Mouse (Mus musculus): ENCODE measurements around the gene Cd70.
"Not testable (repeated sequence)": the region's sequence is repeated elsewhere in the genome, so short reads cannot be mapped to it uniquely, and the experiment has no call there.

Cd70 gene

DNA sequence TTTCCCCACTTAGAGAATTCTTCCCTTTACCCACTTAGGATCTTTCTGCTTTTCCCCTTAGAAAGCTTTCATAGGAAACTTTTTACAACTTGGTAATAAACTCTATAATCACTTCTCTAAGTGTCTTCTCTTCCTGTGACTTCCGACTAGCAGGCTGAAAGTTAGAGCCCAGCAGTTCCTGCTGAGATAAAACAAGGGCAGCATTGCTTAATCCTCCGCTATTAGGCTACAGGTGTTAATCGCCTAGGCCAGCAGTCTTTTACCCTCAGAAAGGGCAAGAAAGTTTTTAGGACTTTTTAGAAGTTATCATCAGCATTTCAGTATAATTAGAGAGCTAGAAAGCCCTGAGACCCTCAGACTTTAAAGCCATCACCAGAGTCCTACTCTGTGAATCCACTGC lies 15.6 kb downstream of the Cd70 start:
- DNase-seq = not testable (repeated sequence)

DNA sequence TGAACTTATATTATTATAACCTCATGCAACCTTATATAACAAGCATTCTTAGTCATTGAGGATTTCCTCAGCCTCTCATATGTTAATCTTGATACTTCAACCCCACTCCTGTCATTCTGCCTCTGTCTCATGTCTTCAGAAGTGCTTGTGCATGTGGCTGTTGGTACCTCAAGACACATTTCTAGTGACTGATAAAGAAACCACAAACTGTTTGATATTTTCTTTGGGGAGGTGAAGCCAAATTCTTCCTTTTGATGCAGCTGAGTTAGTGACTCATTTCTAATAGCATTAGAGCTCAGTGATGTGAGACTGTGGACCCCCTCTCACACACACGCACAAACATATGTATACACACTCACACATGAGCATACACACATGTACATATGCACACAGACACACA lies 17.8 kb downstream of the Cd70 start:
- no peak for DNase-seq

DNA sequence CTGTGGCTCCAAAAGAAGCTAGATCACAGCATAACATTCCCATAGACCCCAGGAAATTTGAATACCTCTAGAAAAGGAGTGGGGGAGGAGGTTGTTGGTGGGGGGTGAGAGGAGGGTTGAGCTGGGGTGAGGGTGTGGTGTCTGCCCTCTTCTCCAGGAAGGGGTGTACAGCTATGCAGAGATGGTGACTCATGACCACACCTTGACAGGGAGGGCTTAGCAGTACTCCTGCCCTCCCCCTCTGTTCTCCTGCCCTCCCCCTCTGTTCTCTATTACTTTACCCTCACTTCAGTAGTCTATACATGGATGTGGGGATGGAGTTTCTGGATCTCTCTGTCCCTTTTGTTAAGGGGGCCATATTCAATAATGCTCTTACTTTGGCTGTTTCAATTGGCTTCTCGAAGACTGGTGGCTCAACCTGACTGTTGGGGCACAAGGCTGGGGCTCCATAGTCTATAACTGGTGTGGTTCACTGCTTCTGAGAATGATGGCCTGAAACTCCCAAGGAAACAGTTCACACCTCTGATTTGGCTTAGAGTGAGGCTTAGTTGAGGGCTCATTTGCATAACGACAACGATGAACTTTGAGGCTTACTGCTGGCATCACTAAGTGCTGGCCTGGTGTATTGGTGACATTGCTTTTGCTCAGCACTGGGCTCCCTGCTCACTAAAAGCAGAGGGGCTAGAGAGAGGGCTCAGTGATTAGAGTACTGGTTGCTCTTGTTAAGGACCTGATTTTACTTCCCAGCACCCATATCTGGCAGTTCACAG lies 23.5 kb downstream of the Cd70 start:
- no peak for DNase-seq

DNA sequence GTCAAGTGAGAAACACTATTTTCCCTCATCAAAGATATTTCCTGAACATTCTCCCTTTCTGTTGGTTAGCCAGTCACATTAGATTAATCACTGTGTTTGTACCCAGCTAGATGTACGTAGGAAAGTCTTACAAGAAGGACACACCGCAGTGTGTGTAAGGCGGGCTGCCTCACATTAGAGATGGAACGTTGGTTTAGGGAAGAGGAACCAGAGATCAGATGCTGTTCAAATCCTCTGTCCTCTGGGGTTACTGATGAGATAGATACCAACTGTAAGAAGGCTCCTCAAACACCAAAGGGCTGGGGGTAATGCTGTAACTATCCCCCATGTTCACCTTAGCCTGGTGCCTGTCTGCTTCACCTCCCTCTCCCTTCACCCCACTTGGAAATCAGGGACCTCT lies 24.8 kb downstream of the Cd70 start:
- DNase-seq = no peak

DNA sequence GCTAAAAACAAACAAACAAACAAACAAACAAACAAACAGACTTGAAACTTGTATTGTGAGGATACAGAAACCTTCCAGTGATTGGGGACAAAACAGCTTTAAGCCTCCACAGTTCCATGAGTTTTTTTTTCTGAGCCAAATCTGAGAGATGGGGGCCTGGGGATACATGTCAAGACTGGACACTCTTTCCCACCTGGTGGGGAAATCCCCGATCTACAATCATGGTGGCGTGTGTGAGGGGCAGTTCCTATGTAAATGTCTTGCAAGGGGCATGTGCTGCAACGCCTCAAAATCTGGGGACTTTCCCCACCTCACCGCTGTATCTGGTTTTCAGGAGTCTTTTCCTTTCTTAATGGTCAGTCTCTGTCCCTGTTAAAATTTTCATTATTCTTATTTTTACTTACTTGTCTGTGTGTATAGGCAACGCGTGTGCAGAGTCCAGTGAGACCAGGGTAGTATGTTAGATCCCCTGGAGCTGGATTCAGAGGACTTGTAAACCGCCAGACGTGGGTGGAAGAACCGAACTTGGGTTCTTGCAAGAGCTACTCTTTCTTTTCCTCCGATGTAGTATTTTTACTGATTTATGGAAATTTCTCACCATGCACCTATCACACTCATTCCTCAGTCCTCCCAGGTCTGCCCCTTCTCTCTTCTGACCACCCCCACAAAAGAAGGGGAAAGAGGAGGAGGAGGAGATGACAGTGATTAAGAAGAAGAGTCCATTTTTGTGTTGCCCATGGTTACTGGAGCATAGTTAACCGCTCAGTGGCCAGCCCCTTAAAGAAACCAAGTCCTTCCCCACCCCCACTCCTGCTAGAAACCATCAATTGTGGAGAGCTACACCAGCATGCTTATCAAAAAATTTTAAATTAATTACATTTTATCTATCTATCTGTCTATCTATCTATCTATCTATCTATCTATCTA lies 26.1 kb downstream of the Cd70 start:
- no peak for DNase-seq

DNA sequence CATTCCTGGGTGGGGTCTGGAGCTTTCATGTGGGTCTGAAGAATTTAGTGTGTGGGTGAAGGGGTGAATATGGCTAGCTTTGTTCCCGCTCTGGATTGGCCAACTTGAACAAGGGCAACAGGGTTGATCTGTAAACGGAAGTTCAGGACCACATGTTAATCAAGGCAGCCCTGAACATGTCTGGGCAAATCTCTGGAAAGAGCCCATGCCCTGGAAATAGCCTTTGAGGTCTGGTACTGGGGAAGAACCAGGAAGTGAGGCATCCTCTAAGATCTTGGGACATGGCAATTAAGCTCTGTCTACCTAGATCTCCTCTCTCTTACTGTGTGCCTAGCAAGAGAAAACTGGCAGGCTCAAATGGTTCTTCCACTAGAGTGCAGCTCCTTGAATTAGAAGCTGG lies 27.7 kb downstream of the Cd70 start:
- no peak for DNase-seq

DNA sequence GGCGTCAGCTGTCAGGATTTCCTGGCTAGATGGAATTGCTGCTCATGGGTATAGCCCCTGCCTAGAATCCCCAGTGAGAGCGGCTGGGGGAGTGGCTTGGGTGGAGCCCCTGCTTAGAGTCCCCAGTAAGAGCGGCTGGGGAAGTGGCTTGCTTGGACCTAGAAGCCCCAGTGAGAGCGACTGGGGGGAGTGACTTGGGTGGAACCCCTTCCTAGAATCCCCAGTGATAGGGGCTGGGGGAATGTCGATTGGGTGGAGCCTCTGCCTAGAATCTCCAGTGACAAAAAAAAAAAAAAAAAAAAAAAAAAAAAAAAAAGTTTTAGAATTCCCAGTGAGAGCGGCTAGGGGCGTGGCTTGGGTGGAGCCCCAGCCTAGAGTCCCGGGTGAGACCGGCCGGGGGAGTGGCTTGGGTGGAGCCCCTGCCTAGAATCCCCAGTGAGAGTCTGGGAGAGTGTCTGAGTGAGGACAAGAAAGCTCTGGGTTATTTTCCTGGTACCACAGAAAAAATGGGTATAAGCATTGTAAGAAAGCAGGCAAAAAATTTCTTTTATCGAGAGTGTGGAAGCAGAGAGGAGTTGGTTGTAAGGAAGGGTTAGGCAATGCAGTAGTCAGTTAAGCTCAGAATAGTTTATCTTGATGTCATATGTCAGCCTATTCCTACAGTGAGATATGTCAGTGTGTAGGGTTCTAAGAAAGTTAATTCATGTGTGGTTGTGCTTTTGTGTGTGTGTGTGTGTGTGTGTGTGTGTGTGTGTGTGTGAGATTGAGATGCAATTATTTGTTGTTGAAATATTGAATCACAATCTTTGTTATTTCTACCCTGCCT lies 30.8 kb downstream of the Cd70 start:
- DNase-seq = no peak

DNA sequence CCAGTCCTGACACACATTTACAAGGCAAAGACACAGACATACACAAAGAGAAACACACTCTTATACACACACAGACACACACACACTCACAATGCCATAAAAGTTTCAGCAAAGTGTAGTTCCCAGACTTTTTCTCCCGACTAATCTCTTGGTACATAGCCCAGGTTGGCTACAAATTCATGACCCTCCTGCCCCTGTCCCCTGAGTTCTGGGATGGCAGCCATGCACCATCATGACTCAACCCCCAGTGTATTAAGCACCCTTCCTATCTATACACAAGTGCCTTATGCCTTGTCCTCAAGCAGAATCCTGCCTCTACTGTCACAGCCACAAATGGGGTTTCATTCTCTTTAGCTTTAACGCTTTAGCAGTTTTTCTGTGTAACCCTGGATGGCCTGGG lies 32.8 kb downstream of the Cd70 start:
- DNase-seq = no peak

DNA sequence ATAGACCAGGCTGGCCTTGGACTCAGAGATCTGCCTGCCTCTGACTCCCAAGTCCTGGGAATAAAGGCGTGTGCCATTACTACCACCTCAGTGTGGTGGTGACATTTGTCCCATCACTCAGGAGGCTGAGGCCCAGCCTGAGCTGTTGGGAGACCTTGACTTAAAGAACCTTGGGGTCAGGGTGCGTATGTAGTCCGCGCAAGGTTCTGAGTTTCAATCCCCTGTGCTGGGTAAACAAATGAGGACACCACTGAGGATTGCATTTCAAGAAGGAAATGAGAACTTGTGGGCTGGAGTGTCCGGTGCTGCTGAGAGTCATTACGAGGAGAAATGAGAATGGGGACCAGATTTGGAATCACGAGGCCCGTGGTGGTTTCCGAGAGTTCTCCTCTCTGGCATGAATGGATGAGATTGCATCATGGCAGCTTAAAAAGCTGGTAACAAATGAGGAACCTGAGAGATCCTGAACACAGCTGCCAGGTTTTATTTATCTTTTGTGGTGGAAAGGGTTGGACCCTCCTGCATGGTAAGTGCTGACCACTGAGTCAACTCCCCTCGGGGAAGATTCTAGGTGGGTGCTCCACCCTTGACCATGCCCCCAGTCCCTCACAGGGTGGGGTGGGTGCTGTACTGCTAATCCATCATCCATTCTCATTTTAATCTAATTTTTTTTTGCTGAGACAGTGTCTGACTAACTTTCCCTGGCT lies 36.7 kb downstream of the Cd70 start:
- DNase-seq = no peak

DNA sequence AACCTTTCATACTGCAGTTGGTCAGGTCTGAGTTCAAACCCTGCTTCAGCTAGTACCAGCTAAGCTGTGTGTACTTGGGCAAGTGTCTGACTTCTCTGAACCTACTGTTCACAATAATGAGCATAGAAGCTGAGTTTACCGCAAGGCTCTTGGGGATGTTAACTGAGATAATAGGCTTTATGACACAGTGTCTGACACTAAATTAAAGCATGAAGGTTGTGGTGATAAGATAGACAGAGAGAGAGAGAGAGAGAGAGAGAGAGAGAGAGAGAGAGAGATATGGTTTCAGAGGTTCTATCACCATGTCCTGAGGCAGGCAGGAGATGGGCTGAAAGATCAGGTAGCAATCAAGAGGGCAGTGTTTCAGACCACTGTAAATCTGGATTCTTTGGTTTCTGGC lies 39.6 kb downstream of the Cd70 start:
- DNase-seq = no peak

DNA sequence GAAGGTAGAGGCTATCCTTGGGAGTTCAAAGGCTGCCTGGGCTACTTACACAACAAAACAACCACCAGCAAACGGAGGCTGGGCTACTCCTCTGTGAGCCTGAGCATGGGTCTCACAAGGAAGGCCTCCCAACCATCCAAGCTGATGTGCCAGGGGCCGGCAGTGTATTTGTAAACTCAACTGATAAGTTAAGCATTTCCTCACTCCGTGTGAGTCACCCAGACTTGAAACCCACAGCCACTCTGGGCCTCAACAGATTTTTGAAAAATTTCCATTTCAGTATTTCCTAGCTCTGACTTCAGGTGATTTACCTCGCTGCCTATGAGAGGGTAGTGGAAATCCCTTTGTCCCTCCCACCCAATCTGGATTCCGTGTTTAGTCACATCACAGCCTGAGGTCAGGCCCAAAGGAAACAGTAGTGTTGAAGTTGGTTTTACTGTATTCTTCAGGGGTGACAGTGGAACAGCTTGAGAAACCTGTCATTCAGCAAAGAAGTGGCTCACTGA lies 40.9 kb downstream of the Cd70 start:
- DNase-seq = no peak

DNA sequence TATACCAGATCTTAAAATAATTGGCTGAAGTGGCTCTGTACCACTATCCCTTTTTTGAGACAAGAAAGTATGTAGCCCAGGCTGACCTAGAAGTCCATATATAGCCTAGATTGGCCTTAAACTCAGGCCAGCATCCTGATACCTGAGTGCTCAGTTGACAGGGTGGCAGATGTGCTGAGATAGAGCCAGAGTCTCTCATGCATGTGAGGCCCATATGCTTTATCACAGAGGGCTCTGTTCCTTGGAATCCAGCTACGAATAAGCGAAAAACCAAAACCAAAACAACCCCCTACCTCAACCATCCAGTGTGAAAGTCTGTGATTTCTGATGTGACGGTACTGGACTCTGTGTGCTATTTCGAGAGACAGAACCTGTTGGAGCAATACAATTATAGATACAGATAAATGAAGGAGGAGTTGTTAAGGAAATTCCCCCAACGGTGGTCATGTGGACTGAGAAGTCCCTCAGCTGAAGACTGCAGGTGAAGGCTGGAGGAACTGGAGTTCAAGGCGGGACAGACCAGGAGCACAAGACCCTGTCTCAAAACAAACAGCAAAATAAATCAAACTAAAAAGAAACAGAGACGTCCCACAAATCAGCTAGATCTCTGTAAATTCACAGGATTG lies 41.4 kb downstream of the Cd70 start:
- no peak for DNase-seq

DNA sequence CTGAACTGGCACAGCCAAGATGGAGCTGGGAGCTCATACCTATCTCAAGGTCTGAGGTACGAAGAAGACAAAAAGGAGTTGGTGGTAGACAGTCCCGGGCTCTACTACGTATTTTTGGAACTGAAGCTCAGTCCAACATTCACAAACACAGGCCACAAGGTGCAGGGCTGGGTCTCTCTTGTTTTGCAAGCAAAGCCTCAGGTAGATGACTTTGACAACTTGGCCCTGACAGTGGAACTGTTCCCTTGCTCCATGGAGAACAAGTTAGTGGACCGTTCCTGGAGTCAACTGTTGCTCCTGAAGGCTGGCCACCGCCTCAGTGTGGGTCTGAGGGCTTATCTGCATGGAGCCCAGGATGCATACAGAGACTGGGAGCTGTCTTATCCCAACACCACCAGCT lies 42.5 kb downstream of the Cd70 start:
- DNase-seq = no peak

DNA sequence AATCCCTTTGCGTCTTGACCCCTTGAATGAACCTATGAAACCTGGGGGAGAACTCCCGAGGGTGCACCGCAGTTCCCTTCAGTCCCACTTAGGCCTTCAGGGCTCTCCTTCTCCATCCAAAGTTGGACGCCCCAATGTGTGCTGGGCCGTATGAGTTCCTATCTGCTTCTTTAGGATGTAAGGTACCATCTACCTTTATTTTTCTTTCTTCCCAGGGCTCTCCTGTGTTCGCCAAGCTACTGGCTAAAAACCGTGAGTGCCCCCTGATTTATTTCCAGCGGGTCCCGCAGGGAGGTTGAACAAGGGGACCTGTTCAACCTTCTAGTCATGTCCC lies 43.6 kb downstream of the Cd70 start:
- no peak for DNase-seq

DNA sequence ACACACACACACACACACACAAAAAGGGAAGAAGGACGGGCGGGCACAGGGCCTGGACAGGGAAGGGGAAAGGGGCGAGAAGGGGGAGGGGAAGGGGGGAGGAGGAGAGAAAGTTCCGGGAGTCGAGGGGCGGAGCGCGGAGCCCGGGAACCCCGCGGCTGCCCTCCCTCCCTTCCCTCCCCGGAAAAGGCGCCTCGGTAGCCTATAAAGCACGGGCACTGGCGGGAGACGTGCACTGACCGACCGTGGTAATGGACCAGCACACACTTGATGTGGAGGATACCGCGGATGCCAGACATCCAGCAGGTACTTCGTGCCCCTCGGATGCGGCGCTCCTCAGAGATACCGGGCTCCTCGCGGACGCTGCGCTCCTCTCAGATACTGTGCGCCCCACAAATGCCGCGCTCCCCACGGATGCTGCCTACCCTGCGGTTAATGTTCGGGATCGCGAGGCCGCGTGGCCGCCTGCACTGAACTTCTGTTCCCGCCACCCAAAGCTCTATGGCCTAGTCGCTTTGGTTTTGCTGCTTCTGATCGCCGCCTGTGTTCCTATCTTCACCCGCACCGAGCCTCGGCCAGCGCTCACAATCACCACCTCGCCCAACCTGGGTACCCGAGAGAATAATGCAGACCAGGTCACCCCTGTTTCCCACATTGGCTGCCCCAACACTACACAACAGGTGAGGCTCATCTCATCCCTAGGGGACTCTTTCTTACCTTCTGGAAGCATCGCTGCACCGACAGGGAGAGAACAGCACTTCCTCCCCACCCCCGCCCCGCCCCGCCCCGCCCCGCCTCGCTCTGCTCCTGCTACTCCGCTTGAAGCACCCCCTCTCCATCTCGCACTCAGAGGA lies 44.2 kb downstream of the Cd70 start, which contains the start of gene Tnfsf9:
TSS of gene Tnfsf9 (plus strand) at position 145 of the 854 bp plus-strand sequence.
- DNase-seq = peak; percentile 21 to 30

DNA sequence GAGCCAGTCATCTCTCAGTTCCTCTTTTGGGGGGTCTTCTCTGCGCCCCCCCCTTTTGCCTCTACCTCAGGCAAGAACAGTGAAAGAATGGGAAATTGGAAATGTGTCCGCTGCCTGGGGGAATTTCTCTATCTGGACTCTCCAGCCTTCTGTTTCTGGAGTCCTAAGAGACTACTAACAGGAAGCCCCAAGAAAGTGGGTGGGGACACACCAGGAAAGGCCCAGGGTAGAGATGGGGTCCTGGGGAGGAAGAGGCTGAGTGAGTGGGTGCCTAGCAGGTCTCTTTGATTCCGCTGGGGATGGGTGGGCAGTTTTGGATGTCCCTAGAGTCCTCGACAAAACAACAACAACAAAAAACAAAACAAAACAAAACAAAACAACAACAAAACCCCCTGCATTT lies 45.1 kb downstream of the Cd70 start:
- no peak for DNase-seq

DNA sequence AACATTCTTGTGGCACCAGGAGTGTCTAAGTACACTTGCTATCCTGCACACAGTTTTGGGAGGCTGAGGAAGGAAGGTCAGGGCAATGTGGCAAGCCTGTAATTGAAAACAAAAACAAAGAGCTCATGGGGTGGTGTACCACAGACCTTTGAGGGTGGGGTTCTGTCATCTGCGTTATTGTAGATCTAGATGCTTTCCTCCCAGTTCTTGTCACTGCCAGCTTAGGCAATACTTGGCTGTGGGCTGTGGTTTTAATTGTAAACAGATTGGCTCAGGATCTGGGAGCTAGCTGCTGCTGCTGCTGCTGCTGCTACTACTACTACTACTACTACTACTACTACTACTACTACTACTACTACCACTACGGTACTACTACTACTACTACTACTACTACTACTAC lies 47.3 kb downstream of the Cd70 start:
- no peak for DNase-seq

DNA sequence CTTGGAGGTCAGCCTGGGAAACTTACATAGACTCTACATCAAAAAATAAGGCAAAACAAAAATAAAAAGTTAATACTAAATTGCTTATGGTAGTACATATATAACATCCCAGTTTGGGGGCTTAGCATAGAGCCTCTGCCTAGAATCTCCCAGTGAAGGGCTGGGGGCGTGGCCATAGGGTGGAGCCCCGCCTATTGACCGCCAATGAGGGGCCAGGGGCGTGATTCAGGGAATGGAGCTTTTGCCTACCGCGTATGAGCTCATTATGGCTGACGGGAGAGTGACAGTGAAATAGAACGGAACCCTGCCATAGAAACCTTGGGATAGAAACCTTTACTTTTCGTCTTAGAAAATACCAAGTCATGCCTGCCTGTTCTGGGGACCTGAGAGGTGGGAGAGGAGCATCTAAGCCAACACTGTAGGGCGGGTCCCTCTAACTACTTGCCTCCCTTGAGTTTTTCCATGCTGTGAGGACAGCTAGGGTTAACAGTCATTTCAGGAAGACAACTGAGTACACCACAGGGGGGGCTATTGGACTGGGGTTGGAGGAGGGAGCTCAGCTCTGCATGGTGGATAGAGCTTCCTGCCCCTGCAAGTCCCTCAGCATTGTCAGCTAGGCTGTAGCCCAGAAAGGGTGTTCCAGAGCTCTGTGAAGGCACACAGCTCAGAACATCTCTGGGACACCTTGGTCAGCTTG lies 49.8 kb downstream of the Cd70 start:
- DNase-seq = no peak

DNA sequence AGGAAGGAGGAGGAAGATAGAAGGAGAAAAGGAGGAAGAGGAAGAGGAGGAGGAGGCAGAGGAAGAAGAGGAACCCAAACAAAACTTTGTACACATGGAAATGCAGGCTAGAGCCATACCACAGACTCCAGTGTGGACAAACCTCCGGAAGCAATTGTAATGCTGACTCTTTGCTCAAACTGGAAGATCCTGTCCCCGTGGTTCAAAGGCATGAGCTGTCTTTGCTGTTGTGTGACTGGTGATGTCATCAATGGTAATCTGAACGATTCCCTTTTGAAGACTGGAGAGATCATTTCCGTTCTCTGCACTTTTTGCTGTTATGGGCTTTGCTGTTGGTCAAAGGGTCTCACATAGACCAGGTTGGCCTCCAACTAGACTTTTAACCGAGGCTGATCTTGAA lies 51.3 kb downstream of the Cd70 start:
- no peak for DNase-seq

DNA sequence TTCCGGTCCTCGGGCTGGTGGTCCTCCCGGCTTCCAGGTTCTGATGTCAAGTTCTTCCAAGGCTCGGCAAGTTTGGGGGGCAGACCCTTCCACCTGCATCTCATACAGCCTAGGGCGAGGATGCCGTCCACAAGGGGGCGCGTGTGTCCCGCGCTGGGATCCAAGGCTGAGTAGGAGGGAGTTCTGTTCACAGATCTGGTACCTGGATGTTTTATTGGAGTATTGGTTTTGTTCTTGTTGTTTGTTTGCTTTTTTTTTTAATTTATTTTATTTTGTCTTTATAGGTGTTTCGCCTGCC lies 53.0 kb downstream of the Cd70 start:
- peak; percentile 92 to 93 for DNase-seq

Measured in B cell, adult 2 months (primary cell).